ENCODE assay signal across 10 mouse cellular contexts in the genomic region with DNA sequence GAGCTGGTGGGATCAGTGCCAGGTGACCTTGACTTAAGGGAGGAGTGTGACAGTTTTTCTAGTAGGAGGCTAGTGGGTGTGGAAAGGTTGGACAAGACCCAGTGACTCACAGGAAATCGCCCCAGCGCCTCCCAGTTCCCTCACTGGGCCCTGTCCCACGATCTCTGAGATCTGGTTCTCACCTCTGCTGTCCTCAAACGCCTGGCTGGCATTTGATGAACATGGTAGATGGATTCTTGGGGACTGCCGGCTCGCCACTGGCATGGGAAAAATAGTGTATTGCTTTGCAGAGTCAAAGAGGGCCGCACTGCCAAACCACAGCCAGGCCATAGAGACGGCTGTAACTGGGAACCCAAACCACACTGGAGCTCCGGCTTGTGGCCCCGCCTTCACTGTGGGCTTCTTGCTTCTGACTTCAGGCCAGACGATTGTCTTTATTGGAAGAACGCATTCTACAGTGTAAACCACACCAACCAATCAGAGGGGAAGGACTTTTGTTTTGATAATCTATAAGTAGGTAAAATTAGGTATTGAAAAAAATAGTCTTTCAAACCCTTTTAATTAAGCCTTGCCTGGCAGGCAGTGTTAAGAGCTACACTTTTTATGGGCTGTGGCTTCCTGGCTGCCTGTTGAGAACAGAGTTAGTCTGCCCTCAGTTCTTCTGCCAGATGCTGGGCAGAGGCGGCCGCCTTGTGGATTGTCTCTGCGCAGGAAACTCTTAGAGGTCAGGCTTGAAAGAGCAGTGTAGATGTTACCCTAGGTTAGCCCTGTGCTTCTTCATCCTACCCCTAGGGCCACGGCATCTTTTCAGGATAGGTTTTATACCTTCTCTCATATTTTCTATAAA. TPM values are rescaled to one million over a fixed set of nuclear protein-coding genes. Genes with fewer than 3 reads are reported as not detected.
A peak's percentile ranks its signal among the peaks of the same experiment; 100 is the strongest.
DNase-seq lines count a peak whose midpoint lies in the region; ATAC-seq and TF ChIP-seq lines count a peak whose summit lies in the region.
"Had no signal": no experiment of that assay in that cellular context is flagged by ENCODE, and none has a peak within 500 bp of the region (broad histone marks: within the 10 kb centered on the region; RNA-seq: fewer than 3 reads in every experiment).

No protein-coding gene starts in this region.

- no peaks in the 10 kb centered on the region for H3K27me3 ChIP-seq in stomach, postnatal 0 days (ENCODE audit: control insufficient read depth, insufficient read depth, low read length)
- H3K27me3 ChIP-seq: heart, embryonic 13.5 days had no signal

- no peaks in the 10 kb centered on the region for H3K9me3 ChIP-seq in stomach, postnatal 0 days (ENCODE audit: control insufficient read depth, low read length)

- H3K4me1 ChIP-seq in stomach, postnatal 0 days (replicated peaks; ENCODE audit: control insufficient read depth, insufficient read depth): no peaks in the 10 kb centered on the region

- no peak for TF ChIP-seq CTCF in stomach, postnatal 0 days (IDR thresholded peaks at IDR 0.05; ENCODE audit: low read depth)

- TF ChIP-seq EP300 in stomach, postnatal 0 days (optimal IDR thresholded peaks at IDR 0.05): no peak

- no peak overlapping the region for H3K9ac ChIP-seq in stomach, postnatal 0 days (ENCODE audit: low read length)
- H3K9ac ChIP-seq: heart, embryonic 13.5 days had no signal

- H3K27ac ChIP-seq in stomach, postnatal 0 days (replicated peaks): no peak overlapping the region
- H3K27ac ChIP-seq: heart, embryonic 13.5 days had no signal

- H3K4me3 ChIP-seq in stomach, postnatal 0 days (ENCODE audit: low read depth, low read length): no peak overlapping the region
- H3K4me3 ChIP-seq: heart, embryonic 13.5 days had no signal

- H3K4me2 ChIP-seq in stomach, postnatal 0 days (replicated peaks; ENCODE audit: low read depth): no peak overlapping the region
- H3K4me2 ChIP-seq: heart, embryonic 13.5 days had no signal

- 82% methylated on average over 16 of the region's 16 CpGs for WGBS in stomach, postnatal 0 days

- DNase-seq in adrenal gland, postnatal 10 days: peak; percentile 21
- DNase-seq in adrenal gland, adult 8-10 months: no peak
- peak; percentile 52 for DNase-seq in CD4-positive, CD25-positive, alpha-beta regulatory T cell, adult 2 months (ENCODE audit: low read depth, low spot score)
- peak; percentile 4 for DNase-seq in fibroblast of lung, adult 2 months (ENCODE audit: low read depth)
- DNase-seq in natural killer cell, adult 2 months (ENCODE audit: low spot score in 2 of 2): peak; percentile 20 to 30
- no peak for DNase-seq in urinary bladder, postnatal 10 days (ENCODE audit: low spot score)
- DNase-seq in heart, adult 8-10 months (ENCODE audit: low spot score): no peak
- DNase-seq in stomach, postnatal 0 days (ENCODE audit: low spot score): no peak
- DNase-seq: kidney, adult 2 months had no signal

- no peaks in the 10 kb centered on the region for H3K36me3 ChIP-seq in stomach, postnatal 0 days (ENCODE audit: control insufficient read depth, insufficient read depth, low read length)
- H3K36me3 ChIP-seq: heart, embryonic 13.5 days had no signal

- ATAC-seq in stomach, postnatal 0 days (ENCODE audit: low FRiP score, low TSS enrichment): no peak

RNA-seq across cellular contexts. Expression of a gene that starts 15.4 kb away (rescaled TPM):
- total RNA-seq in adrenal gland, postnatal 10 days (2021): 1 to 10 TPM in 1 of 2 experiments, under 1 TPM in 1; 0.94 to 1.1 TPM
- 1 to 10 TPM; 1.2 to 3.3 (median 2.5) TPM for total RNA-seq in adrenal gland, adult 8-10 months (2022)
- under 1 TPM in 1 of 4 experiments, not detected in 3; 0.11 TPM for total RNA-seq in heart, adult 8-10 months (2022)
- polyA plus RNA-seq in stomach, postnatal 0 days (2015; fragmentation: Nextera tagmentation; extraction: Ambion mirVana): 6.5 and 6.7 TPM in 2 replicates

Comparison
In these comparisons a context has a peak if more than half of its experiments do, and no peak if none do; other contexts are left out.
1. DNase-seq: peak in adrenal gland, postnatal 10 days (single experiment), CD4-positive, CD25-positive, alpha-beta regulatory T cell, adult 2 months (single experiment), fibroblast of lung, adult 2 months (single experiment) and natural killer cell, adult 2 months (2 of 2); none in adrenal gland, adult 8-10 months (single experiment), urinary bladder, postnatal 10 days (single experiment), heart, adult 8-10 months (single experiment) and stomach, postnatal 0 days (single experiment).